Mouse (Mus musculus) forebrain, embryonic 13.5 days (tissue): ENCODE measurements around the gene Rffl. TPM values are rescaled to one million over a fixed set of nuclear protein-coding genes. Genes with fewer than 3 reads are reported as not detected.

Experiments
- ATAC-seq: fragments of 200-750 bp; cut with Nextera tagmentation; 2 replicates; pipeline ENCODE4 v1.8.0; 2017
- H3K27ac ChIP-seq: fragments of 300-500 bp; sonication (generic); 2 replicates; pipeline ENCODE4 v1.5.1; 2015; ENCODE audit warnings: inconsistent platforms, mild to moderate bottlenecking, moderate library complexity
- H3K27me3 ChIP-seq: fragments of 300-500 bp; sonication (generic); 2 replicates; pipeline ENCODE4 v1.6.1; 2015; ENCODE audit warnings: mild to moderate bottlenecking, inconsistent platforms
- H3K36me3 ChIP-seq: fragments of 300-500 bp; sonication (generic); 2 replicates; pipeline ENCODE4 v1.6.1; 2015; ENCODE audit warnings: mild to moderate bottlenecking, inconsistent platforms; ENCODE audit not compliant: poor library complexity, severe bottlenecking
- H3K4me1 ChIP-seq: fragments of 300-500 bp; sonication (generic); 2 replicates; pipeline ENCODE4 v1.6.1; 2015; ENCODE audit warnings: inconsistent platforms
- H3K4me2 ChIP-seq: fragments of 300-500 bp; sonication (generic); 2 replicates; pipeline ENCODE4 v1.6.1; 2015; ENCODE audit warnings: inconsistent platforms, mild to moderate bottlenecking, moderate library complexity
- H3K4me3 ChIP-seq: fragments of 300-500 bp; sonication (generic); 2 replicates; pipeline ENCODE4 v1.5.1; 2015; ENCODE audit warnings: mild to moderate bottlenecking, inconsistent platforms
- H3K9ac ChIP-seq: fragments of 300-500 bp; sonication (generic); 2 replicates; pipeline ENCODE4 v1.6.1; 2015; ENCODE audit warnings: mild to moderate bottlenecking, inconsistent platforms
- H3K9me3 ChIP-seq: fragments of 300-500 bp; sonication (generic); replicated peaks from 2 replicates; pipeline ENCODE4 v1.6.1; 2016; ENCODE audit warnings: inconsistent platforms
- WGBS: fragments of 180-500 bp; shearing (Covaris S2); methylation state at CpG from one replicate; pipeline ENCODE4 v1.1.7; 2015; 5-methylcytosine and 5-hydroxymethylcytosine counted together
- polyA plus RNA-seq: library from polyadenylated mRNA; unstranded; fragments of >200 nt; fragmentation: Nextera tagmentation; extraction: Ambion mirVana; gene quantifications from 2 replicates; pipeline ENCODE4 v1.2.1, GENCODE M21; 2015

Rffl gene
- polyA plus RNA-seq, 1 experiment from 2014 or later = 14.4 TPM

GRCm38 (mm10) chr11:82869506-82870172 is 1.4 kb downstream of the Rffl start:
- no peak overlapping the region for H3K27ac ChIP-seq
- H3K36me3 ChIP-seq = no peaks in the 10 kb centered on the region
- H3K27me3 ChIP-seq = no peaks in the 10 kb centered on the region
- ATAC-seq = no peak
- H3K9me3 ChIP-seq = no peaks in the 10 kb centered on the region
- H3K9ac ChIP-seq = peak overlapping the region; percentile 84
- WGBS = 76% methylated on average over 9 of the region's 9 CpGs
- peak overlapping the region; percentile 83 for H3K4me3 ChIP-seq
- H3K4me2 ChIP-seq = peak overlapping the region; percentile 84
- H3K4me1 ChIP-seq = peaks cover 31% of the 10 kb centered on the region; the same call in 1 of the 2 replicates

GRCm38 (mm10) chr11:82867956-82868355 is 3.1 kb downstream of the Rffl start:
- WGBS = 50% methylated on average over 5 of the region's 5 CpGs
- no peaks in the 10 kb centered on the region for H3K9me3 ChIP-seq
- ATAC-seq = no peak

GRCm38 (mm10) chr11:82866850-82867564 is 4.0 kb downstream of the Rffl start:
- Histone ChIP-seq H3K9me3 (no peaks in the 10 kb centered on the region), H3K36me3 (no peaks in the 10 kb centered on the region), H3K27ac (no peak overlapping the region), H3K9ac (no peak overlapping the region), H3K4me3 (no peak overlapping the region), H3K4me2 (no peak overlapping the region; the same call in 1 of the 2 replicates), H3K4me1 (peaks cover 53% of the 10 kb centered on the region), H3K27me3 (no peaks in the 10 kb centered on the region)
- 28% methylated on average over 7 of the region's 7 CpGs for WGBS
- no peak for ATAC-seq

More at GRCm38 (mm10) chr11:82867956-82868355, 3.1 kb downstream of the Rffl start:
- Histone ChIP-seq H3K9ac (no peak overlapping the region), H3K36me3 (no peaks in the 10 kb centered on the region), H3K27me3 (no peaks in the 10 kb centered on the region), H3K4me2 (no peak overlapping the region), H3K27ac (no peak overlapping the region), H3K4me3 (no peak overlapping the region), H3K4me1 (peaks cover 44% of the 10 kb centered on the region)

GRCm38 (mm10) chr11:82865957-82866356 is 5.1 kb downstream of the Rffl start:
- no peak overlapping the region for H3K9ac ChIP-seq
- no peaks in the 10 kb centered on the region for H3K9me3 ChIP-seq
- H3K4me1 ChIP-seq = peaks cover 63% of the 10 kb centered on the region
- H3K27me3 ChIP-seq = no peaks in the 10 kb centered on the region
- H3K36me3 ChIP-seq = no peaks in the 10 kb centered on the region
- WGBS = 86% methylated on average over 10 of the region's 10 CpGs
- no peak overlapping the region for H3K27ac ChIP-seq
- no peak for ATAC-seq
- no peak overlapping the region for H3K4me3 ChIP-seq
- H3K4me2 ChIP-seq = no peak overlapping the region

- H3K9ac ChIP-seq = no peak overlapping the region
- H3K27ac ChIP-seq = peak overlapping the region; percentile 81
- H3K4me2 ChIP-seq = peak overlapping the region; percentile 21; the same call in 1 of the 2 replicates
- H3K4me1 ChIP-seq = peaks cover 54% of the 10 kb centered on the region
- H3K36me3 ChIP-seq = no peaks in the 10 kb centered on the region
- no peak overlapping the region for H3K4me3 ChIP-seq
- 7% methylated on average over 4 of the region's 4 CpGs for WGBS
- H3K27me3 ChIP-seq = no peaks in the 10 kb centered on the region
- no peaks in the 10 kb centered on the region for H3K9me3 ChIP-seq
- peak; percentile 85 for ATAC-seq
Observed at GRCm38 (mm10) chr11:82863488-82863931, 7.5 kb downstream of the Rffl start.

GRCm38 (mm10) chr11:82863059-82863458 is 8.0 kb downstream of the Rffl start:
- no peaks in the 10 kb centered on the region for H3K36me3 ChIP-seq
- no peak overlapping the region for H3K9ac ChIP-seq
- H3K4me1 ChIP-seq = peaks cover 51% of the 10 kb centered on the region
- 0 out of 2 replicates have a peak overlapping the region, but pooled peaks have one; percentile 5 for H3K4me2 ChIP-seq
- peak; percentile 73; the same call in 1 of the 2 replicates for ATAC-seq
- H3K4me3 ChIP-seq = no peak overlapping the region
- 13% methylated on average over 2 of the region's 2 CpGs for WGBS
- peak overlapping the region; percentile 81 for H3K27ac ChIP-seq
- no peaks in the 10 kb centered on the region for H3K27me3 ChIP-seq
- no peaks in the 10 kb centered on the region for H3K9me3 ChIP-seq

- Histone ChIP-seq H3K4me3 (no peak overlapping the region), H3K4me2 (no peak overlapping the region), H3K9ac (no peak overlapping the region), H3K27ac (peak overlapping the region; percentile 81), H3K27me3 (no peaks in the 10 kb centered on the region), H3K4me1 (peaks cover 47% of the 10 kb centered on the region), H3K36me3 (no peaks in the 10 kb centered on the region), H3K9me3 (no peaks in the 10 kb centered on the region)
- WGBS = 26% methylated on average over 9 of the region's 9 CpGs
- no peak for ATAC-seq
Observed at GRCm38 (mm10) chr11:82862638-82863037, 8.4 kb downstream of the Rffl start.

- Histone ChIP-seq H3K27me3 (no peaks in the 10 kb centered on the region), H3K4me1 (peaks cover 43% of the 10 kb centered on the region), H3K27ac (peak overlapping the region; percentile 81; the same call in 1 of the 2 replicates), H3K9me3 (no peaks in the 10 kb centered on the region), H3K36me3 (no peaks in the 10 kb centered on the region), H3K4me2 (no peak overlapping the region), H3K4me3 (no peak overlapping the region), H3K9ac (no peak overlapping the region)
- no peak for ATAC-seq
- 53% methylated on average over 8 of the region's 8 CpGs for WGBS
Observed at GRCm38 (mm10) chr11:82861558-82861957, 9.5 kb downstream of the Rffl start.

GRCm38 (mm10) chr11:82860759-82861158 is 10.3 kb downstream of the Rffl start:
- Histone ChIP-seq H3K4me2 (no peak overlapping the region), H3K27me3 (no peaks in the 10 kb centered on the region), H3K9me3 (no peaks in the 10 kb centered on the region), H3K4me3 (no peak overlapping the region), H3K36me3 (no peaks in the 10 kb centered on the region), H3K27ac (no peak overlapping the region), H3K9ac (no peak overlapping the region), H3K4me1 (peaks cover 48% of the 10 kb centered on the region)
- no peak for ATAC-seq
- WGBS = 87% methylated on average over 6 of the region's 6 CpGs

GRCm38 (mm10) chr11:82857307-82857848 is 13.6 kb downstream of the Rffl start:
- H3K9me3 ChIP-seq = no peaks in the 10 kb centered on the region
- no peak overlapping the region for H3K9ac ChIP-seq
- no peak overlapping the region for H3K4me3 ChIP-seq
- H3K27me3 ChIP-seq = no peaks in the 10 kb centered on the region
- ATAC-seq = no peak
- H3K36me3 ChIP-seq = no peaks in the 10 kb centered on the region
- H3K4me2 ChIP-seq = no peak overlapping the region
- WGBS = 81% methylated on average over 13 of the region's 13 CpGs
- H3K27ac ChIP-seq = peak overlapping the region; percentile 76; the same call in 1 of the 2 replicates
- peaks cover 37% of the 10 kb centered on the region for H3K4me1 ChIP-seq

- H3K9me3 ChIP-seq = no peaks in the 10 kb centered on the region
- ATAC-seq = peak; percentile 86
- no peaks in the 10 kb centered on the region for H3K36me3 ChIP-seq
- 18% methylated on average over 10 of the region's 10 CpGs for WGBS
- peak overlapping the region; percentile 32 for H3K4me2 ChIP-seq
- no peak overlapping the region for H3K4me3 ChIP-seq
- H3K27ac ChIP-seq = peak overlapping the region; percentile 76
- H3K9ac ChIP-seq = no peak overlapping the region
- peaks cover 29% of the 10 kb centered on the region for H3K4me1 ChIP-seq
- no peaks in the 10 kb centered on the region for H3K27me3 ChIP-seq
Observed at GRCm38 (mm10) chr11:82856032-82856431, 15.0 kb downstream of the Rffl start.

- Histone ChIP-seq H3K27me3 (no peaks in the 10 kb centered on the region), H3K36me3 (no peaks in the 10 kb centered on the region), H3K4me3 (no peak overlapping the region), H3K27ac (peak overlapping the region; percentile 76), H3K9me3 (no peaks in the 10 kb centered on the region), H3K4me1 (peaks cover 32% of the 10 kb centered on the region), H3K9ac (peak overlapping the region; percentile 46), H3K4me2 (no peak overlapping the region)
- no peak for ATAC-seq
- 67% methylated on average over 9 of the region's 9 CpGs for WGBS
Observed at GRCm38 (mm10) chr11:82855327-82855973, 15.6 kb downstream of the Rffl start.
